Mouse (Mus musculus) megakaryocyte, adult 5-6 weeks (primary cell): ENCODE results near the gene Prdm16. TPM values are rescaled to one million over a fixed set of nuclear protein-coding genes. Genes with fewer than 3 reads are reported as not detected.
A peak's percentile ranks its signal among the peaks of the same experiment; 100 is the strongest.

Experiments
- ATAC-seq: 2 replicates; pipeline ENCODE4 v1.8.0; 2016; ENCODE audit warnings: mild to moderate bottlenecking, inconsistent platforms; ENCODE audit not compliant: poor library complexity, severe bottlenecking
- total RNA-seq, 2 experiments: library from RNA; stranded (forward) in 1 of 2; stranded (reverse) in 1 of 2; fragments of 153-499, 151-499 nt in 1 of 2; fragments of 221-1000, 200-1000 nt in 1 of 2; gene quantifications; 2 replicates each; pipeline versions ENCODE4 v1.2.3 to v1.2.4; 2015 to 2017

Prdm16 gene
- total RNA-seq, 2 experiments from 2014 or later, result 0.73 to 0.85 TPM

GRCm38 (mm10) chr4:154521881-154522676 is 114.6 kb downstream of the Prdm16 start:
- ATAC-seq, result no peak

DNA sequence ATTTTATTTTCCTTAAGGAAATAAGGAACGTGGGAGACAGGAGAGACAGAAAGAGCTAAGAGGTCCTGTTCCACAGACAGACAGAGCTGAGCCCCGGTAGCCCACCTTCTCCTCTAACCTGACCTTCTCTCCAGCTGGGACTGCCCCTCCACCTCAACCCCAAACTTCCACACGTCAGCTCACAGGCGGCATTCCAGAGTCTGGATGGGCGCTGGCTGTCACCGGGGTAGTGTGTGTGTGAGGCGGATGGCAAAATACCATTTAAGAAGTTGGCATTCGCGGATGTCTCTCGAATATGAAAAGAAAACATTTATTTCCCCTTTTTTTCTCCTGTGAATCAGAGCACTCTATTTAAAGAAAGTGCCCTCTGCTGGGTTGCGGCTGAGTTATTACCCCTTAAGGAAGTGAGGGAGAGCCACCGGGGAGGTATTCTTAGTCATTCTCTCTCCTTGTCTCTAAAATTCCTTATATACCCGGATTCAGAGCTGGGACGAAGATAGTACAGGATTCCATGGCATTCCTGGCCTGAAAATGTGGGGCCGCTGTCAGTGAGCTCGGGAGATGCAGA is 117.1 kb downstream of the Prdm16 start:
- 0 out of 2 replicates have a peak, but pooled peaks have one; percentile 27 for ATAC-seq

GRCm38 (mm10) chr4:154517991-154518390 is 118.7 kb downstream of the Prdm16 start:
- no peak for ATAC-seq

GRCm38 (mm10) chr4:154516470-154516869 is 120.2 kb downstream of the Prdm16 start:
- ATAC-seq, result no peak

DNA sequence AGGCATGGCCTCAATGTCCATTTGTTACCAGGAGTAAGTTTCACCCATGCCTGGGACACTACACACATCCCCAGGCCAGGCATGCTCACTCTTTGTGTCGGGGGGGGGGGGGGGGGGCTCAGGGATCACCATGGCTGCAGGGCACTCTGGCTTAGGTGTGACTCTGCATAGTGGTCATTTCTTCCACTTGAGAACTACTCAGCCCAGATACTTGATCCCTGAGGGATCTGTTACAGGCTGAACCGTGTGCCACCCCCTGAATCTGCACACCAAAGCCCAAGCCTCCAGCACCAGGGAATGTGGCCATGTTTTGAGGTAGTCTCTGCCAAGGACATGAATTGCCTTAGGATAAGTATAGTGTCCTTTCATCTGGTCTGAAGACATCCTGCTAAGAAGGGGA is 123.0 kb downstream of the Prdm16 start:
- ATAC-seq, result no peak

DNA sequence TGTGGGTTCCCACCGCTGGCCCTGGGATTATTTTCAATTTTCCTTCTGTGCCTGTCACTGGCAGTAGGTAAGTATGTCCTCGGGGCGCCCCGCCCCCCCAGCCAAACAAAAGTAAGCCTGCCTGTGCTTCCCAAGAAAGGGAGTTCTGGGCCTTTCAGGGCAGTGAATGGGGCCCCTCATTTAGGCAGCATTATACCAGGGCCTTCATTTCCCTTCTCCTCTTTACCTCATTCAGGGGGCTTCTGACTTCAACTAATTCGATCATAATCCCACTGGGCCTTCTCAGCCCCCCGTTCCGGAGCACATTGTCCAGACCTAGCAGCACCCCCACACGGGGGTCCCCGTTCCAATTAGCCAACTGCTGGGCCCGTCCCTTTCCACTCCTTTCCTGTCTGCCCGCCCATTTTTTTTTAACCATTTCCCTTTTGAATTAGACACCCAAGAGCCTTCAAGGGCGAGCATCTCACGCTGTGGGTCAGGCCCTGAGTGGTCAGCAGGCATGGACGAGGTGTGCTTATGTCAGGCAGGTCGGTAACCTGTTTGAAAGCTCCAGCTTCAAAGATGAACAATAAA is 124.1 kb downstream of the Prdm16 start:
- no peak for ATAC-seq

- ATAC-seq, result no peak
These were observed 124.9 kb downstream of the Prdm16 start for GRCm38 (mm10) chr4:154511767-154512166.

- no peak for ATAC-seq
These were observed 129.8 kb downstream of the Prdm16 start for GRCm38 (mm10) chr4:154506774-154507435.

DNA sequence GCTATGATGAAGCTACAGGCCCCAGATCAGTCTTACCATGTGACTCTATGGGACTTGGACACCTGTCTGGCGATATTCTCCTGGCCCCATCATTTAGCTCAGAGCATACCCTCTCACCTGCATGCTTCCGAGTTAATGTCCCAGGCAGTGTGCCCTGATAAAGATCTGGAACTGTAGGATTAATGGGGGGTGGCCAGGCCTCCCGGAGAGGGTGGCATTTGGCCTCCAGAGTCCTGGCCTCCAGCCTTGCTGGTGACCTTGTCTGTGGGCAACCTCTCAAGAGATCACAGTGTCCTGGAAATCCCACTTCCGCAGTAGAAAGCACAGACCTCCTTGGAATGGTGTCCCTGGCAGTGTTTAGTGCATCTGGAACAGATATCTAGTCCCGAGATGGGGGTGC is 131.4 kb downstream of the Prdm16 start:
- no peak for ATAC-seq

- ATAC-seq, result no peak
These were observed 133.3 kb downstream of the Prdm16 start for GRCm38 (mm10) chr4:154503260-154503829.

GRCm38 (mm10) chr4:154502403-154503000 is 134.2 kb downstream of the Prdm16 start:
- ATAC-seq, result no peak

DNA sequence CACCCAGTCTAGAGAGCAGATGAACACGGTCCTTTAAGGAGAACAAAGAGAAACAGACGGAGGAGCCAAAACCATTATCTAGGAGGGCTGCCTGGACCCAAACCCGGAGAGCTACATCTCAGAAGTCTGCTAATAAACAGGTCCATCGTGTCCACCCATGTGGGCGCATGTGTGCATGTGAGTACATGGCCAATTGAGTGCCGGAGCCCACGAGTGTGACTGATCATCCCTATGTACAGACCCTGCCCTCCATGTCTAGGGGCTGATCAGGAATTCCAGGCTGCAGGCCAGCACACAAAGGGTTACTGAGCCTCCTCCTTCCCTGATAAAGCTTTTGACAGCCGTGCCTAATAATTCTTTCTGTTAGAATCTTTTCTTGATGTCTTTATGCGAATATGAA is 136.0 kb downstream of the Prdm16 start:
- ATAC-seq, result no peak

GRCm38 (mm10) chr4:154499701-154500523 is 136.8 kb downstream of the Prdm16 start:
- no peak for ATAC-seq

- ATAC-seq, result no peak
These were observed 139.1 kb downstream of the Prdm16 start for GRCm38 (mm10) chr4:154497423-154498175.

- ATAC-seq, result no peak
These were observed 139.7 kb downstream of the Prdm16 start for GRCm38 (mm10) chr4:154496991-154497390.

- ATAC-seq, result no peak
These were observed 140.2 kb downstream of the Prdm16 start for GRCm38 (mm10) chr4:154496522-154496921.

GRCm38 (mm10) chr4:154493996-154494395 is 142.7 kb downstream of the Prdm16 start:
- no peak for ATAC-seq

GRCm38 (mm10) chr4:154492714-154493121 is 144.0 kb downstream of the Prdm16 start:
- ATAC-seq, result no peak

GRCm38 (mm10) chr4:154492268-154492667 is 144.4 kb downstream of the Prdm16 start:
- no peak for ATAC-seq
